Mouse (Mus musculus): ENCODE data around the gene Gm6793. TPM values are rescaled to one million over a fixed set of nuclear protein-coding genes. Genes with fewer than 3 reads are reported as not detected.

The Gm6793 gene
- total RNA-seq, 1 experiment: not detected

GRCm38 (mm10) chr8:112010997-112011815 is 3.6 kb downstream of the Gm6793 start, which contains the start of the genes Kars and Terf2ip:
TSS of gene Kars (minus strand) at chr8:112011323.
TSS of gene Terf2ip (plus strand) at chr8:112011398.
- Histone ChIP-seq H3K9ac (ENCODE audit: insufficient read depth, low read depth, low read length, poor library complexity, severe bottlenecking) (peak within 1 kb of the TSS; percentile 90), H3K36me3 (ENCODE audit: control insufficient read depth, insufficient read depth, low read length, poor library complexity, severe bottlenecking) (peaks cover 4% of the 10 kb centered on the region; the same call in 1 of the 2 replicates), H3K4me3 (ENCODE audit: insufficient read depth in 1 of 2, low read depth in 1 of 2, low read length in 2 of 2, poor library complexity in 1 of 2, severe bottlenecking in 1 of 2) (peak within 1 kb of the TSS; percentile 89 to 93), H3K9me3 (ENCODE audit: control insufficient read depth, insufficient read depth, low read depth, low read length) (no peaks in the 10 kb centered on the region), H3K27ac (ENCODE audit: insufficient read depth, low read depth, low read length, poor library complexity, severe bottlenecking) (peak within 1 kb of the TSS; percentile 40; the same call in 1 of the 2 replicates), H3K4me1 (ENCODE audit: control insufficient read depth in 2 of 2, insufficient read depth in 2 of 2, low read length in 2 of 2, poor library complexity in 1 of 2) (peaks cover 1 to 5% of the 10 kb centered on the region in 2 experiments; a peak in 2 of 4 replicates)
- peak; percentile 96 for TF ChIP-seq ZNF384 (IDR thresholded peaks at IDR 0.05; ENCODE audit: low read depth, low read length)
- TF ChIP-seq ZC3H11A (IDR thresholded peaks at IDR 0.05; ENCODE audit: borderline replicate concordance, low read depth, low read length): no peak
- TF ChIP-seq CHD2 (IDR thresholded peaks at IDR 0.05; ENCODE audit: low read depth, low read length): no peak
- no peak for TF ChIP-seq MAFK (IDR thresholded peaks at IDR 0.05; ENCODE audit: insufficient read depth, low read depth, low read length)
- TF ChIP-seq HCFC1 (IDR thresholded peaks at IDR 0.05; ENCODE audit: borderline replicate concordance, insufficient read depth, low read length): 0 out of 2 replicates have a peak, but pooled peaks have one; percentile 57
- in situ Hi-C loops (cut with MboI; ENCODE audit: low sequenced_read_pairs in 2 of 2, unreplicated experiment in 2 of 2): no loop called here
- DNase-seq (ENCODE audit: low read depth, low spot score): peak; percentile 87

GRCm38 (mm10) chr8:112009558-112009957 is 5.3 kb downstream of the Gm6793 start:
- TF ChIP-seq MAFK (IDR thresholded peaks at IDR 0.05; ENCODE audit: insufficient read depth, low read depth, low read length) (no peak), ZNF384 (IDR thresholded peaks at IDR 0.05; ENCODE audit: low read depth, low read length) (no peak), ZC3H11A (IDR thresholded peaks at IDR 0.05; ENCODE audit: borderline replicate concordance, low read depth, low read length) (no peak)
- H3K36me3 ChIP-seq (ENCODE audit: control insufficient read depth, insufficient read depth, low read length, poor library complexity, severe bottlenecking): peaks cover 13% of the 10 kb centered on the region; the same call in 1 of the 2 replicates
- in situ Hi-C loops (cut with MboI; ENCODE audit: low sequenced_read_pairs in 2 of 2, unreplicated experiment in 2 of 2): no loop called here
- peak overlapping the region; percentile 23 to 35; a peak in 2 of 4 replicates for H3K4me3 ChIP-seq (ENCODE audit: insufficient read depth in 1 of 2, low read depth in 1 of 2, low read length in 2 of 2, poor library complexity in 1 of 2, severe bottlenecking in 1 of 2)
- no peak overlapping the region for H3K9ac ChIP-seq (ENCODE audit: insufficient read depth, low read depth, low read length, poor library complexity, severe bottlenecking)
- no peaks in the 10 kb centered on the region for H3K9me3 ChIP-seq (ENCODE audit: control insufficient read depth, insufficient read depth, low read depth, low read length)
- H3K27ac ChIP-seq (ENCODE audit: insufficient read depth, low read depth, low read length, poor library complexity, severe bottlenecking): no peak overlapping the region
- DNase-seq (ENCODE audit: low read depth, low spot score): no peak
- H3K4me1 ChIP-seq (ENCODE audit: control insufficient read depth in 2 of 2, insufficient read depth in 2 of 2, low read length in 2 of 2, poor library complexity in 1 of 2): peaks cover 1 to 5% of the 10 kb centered on the region in 2 experiments; a peak in 2 of 4 replicates

- no peak for DNase-seq (ENCODE audit: low read depth, low spot score)
- H3K9ac ChIP-seq (ENCODE audit: insufficient read depth, low read depth, low read length, poor library complexity, severe bottlenecking): no peak overlapping the region
- in situ Hi-C loops (cut with MboI; ENCODE audit: low sequenced_read_pairs in 2 of 2, unreplicated experiment in 2 of 2): no loop called here
- H3K27ac ChIP-seq (ENCODE audit: insufficient read depth, low read depth, low read length, poor library complexity, severe bottlenecking): no peak overlapping the region
- H3K9me3 ChIP-seq (ENCODE audit: control insufficient read depth, insufficient read depth, low read depth, low read length): no peaks in the 10 kb centered on the region
- no peak for TF ChIP-seq CHD2 (IDR thresholded peaks at IDR 0.05; ENCODE audit: low read depth, low read length)
- no peak for TF ChIP-seq ZC3H11A (IDR thresholded peaks at IDR 0.05; ENCODE audit: borderline replicate concordance, low read depth, low read length)
- TF ChIP-seq ZNF384 (IDR thresholded peaks at IDR 0.05; ENCODE audit: low read depth, low read length): no peak
- TF ChIP-seq HCFC1 (IDR thresholded peaks at IDR 0.05; ENCODE audit: borderline replicate concordance, insufficient read depth, low read length): no peak
- no peak for TF ChIP-seq MAFK (IDR thresholded peaks at IDR 0.05; ENCODE audit: insufficient read depth, low read depth, low read length)
- no peak overlapping the region for H3K4me3 ChIP-seq (ENCODE audit: insufficient read depth in 1 of 2, low read depth in 1 of 2, low read length in 2 of 2, poor library complexity in 1 of 2, severe bottlenecking in 1 of 2)
- H3K4me1 ChIP-seq (ENCODE audit: control insufficient read depth in 2 of 2, insufficient read depth in 2 of 2, low read length in 2 of 2, poor library complexity in 1 of 2): peaks cover 1 to 5% of the 10 kb centered on the region in 2 experiments; a peak in 2 of 4 replicates
- peaks cover 27% of the 10 kb centered on the region for H3K36me3 ChIP-seq (ENCODE audit: control insufficient read depth, insufficient read depth, low read length, poor library complexity, severe bottlenecking)
Measured at GRCm38 (mm10) chr8:112007669-112008068, 7.2 kb downstream of the Gm6793 start.

- in situ Hi-C loops (cut with MboI; ENCODE audit: low sequenced_read_pairs in 2 of 2, unreplicated experiment in 2 of 2): no loop called here
- H3K4me3 ChIP-seq (ENCODE audit: insufficient read depth in 1 of 2, low read depth in 1 of 2, low read length in 2 of 2, poor library complexity in 1 of 2, severe bottlenecking in 1 of 2): no peak overlapping the region
- no peak for TF ChIP-seq MAFK (IDR thresholded peaks at IDR 0.05; ENCODE audit: insufficient read depth, low read depth, low read length)
- DNase-seq (ENCODE audit: low read depth, low spot score): no peak
- no peak overlapping the region for H3K27ac ChIP-seq (ENCODE audit: insufficient read depth, low read depth, low read length, poor library complexity, severe bottlenecking)
- H3K9me3 ChIP-seq (ENCODE audit: control insufficient read depth, insufficient read depth, low read depth, low read length): no peaks in the 10 kb centered on the region
- H3K36me3 ChIP-seq (ENCODE audit: control insufficient read depth, insufficient read depth, low read length, poor library complexity, severe bottlenecking): peaks cover 46% of the 10 kb centered on the region
- H3K9ac ChIP-seq (ENCODE audit: insufficient read depth, low read depth, low read length, poor library complexity, severe bottlenecking): no peak overlapping the region
- 0 out of 4 replicates have a peak, but pooled peaks cover 1 to 4% of the 10 kb centered on the region in 2 experiments for H3K4me1 ChIP-seq (ENCODE audit: control insufficient read depth in 2 of 2, insufficient read depth in 2 of 2, low read length in 2 of 2, poor library complexity in 1 of 2)
Measured at GRCm38 (mm10) chr8:112005601-112006000, 9.2 kb downstream of the Gm6793 start.

Data from ES-E14 (cell line).